Mouse (Mus musculus): Measurements from ENCODE around the gene Tbc1d2.
"Not testable (repeated sequence)": the region's sequence is repeated elsewhere in the genome, so short reads cannot be mapped to it uniquely, and the experiment has no call there.

Tbc1d2 gene

GRCm38 (mm10) chr4:46581577-46581976, 68.4 kb downstream of the Tbc1d2 start:
- DNase-seq (ENCODE audit: low read depth, low spot score), result not testable (repeated sequence)

GRCm38 (mm10) chr4:46580799-46581243, 69.2 kb downstream of the Tbc1d2 start:
- not testable (repeated sequence) for DNase-seq (ENCODE audit: low read depth, low spot score)

- DNase-seq (ENCODE audit: low read depth, low spot score), result not testable (repeated sequence)
Measured at GRCm38 (mm10) chr4:46578796-46579346, 71.1 kb downstream of the Tbc1d2 start.

- no peak for DNase-seq (ENCODE audit: low read depth, low spot score)
Measured at GRCm38 (mm10) chr4:46578228-46578627, 71.8 kb downstream of the Tbc1d2 start.

GRCm38 (mm10) chr4:46575509-46576284, 74.3 kb downstream of the Tbc1d2 start:
- not testable (repeated sequence) for DNase-seq (ENCODE audit: low read depth, low spot score)

- no peak for DNase-seq (ENCODE audit: low read depth, low spot score)
Measured at GRCm38 (mm10) chr4:46574841-46575240, 75.2 kb downstream of the Tbc1d2 start.

- DNase-seq (ENCODE audit: low read depth, low spot score), result peak; percentile 75
Measured at GRCm38 (mm10) chr4:46574024-46574753, 75.8 kb downstream of the Tbc1d2 start.

- no peak for DNase-seq (ENCODE audit: low read depth, low spot score)
Measured at GRCm38 (mm10) chr4:46572616-46573015, 77.4 kb downstream of the Tbc1d2 start.

- no peak for DNase-seq (ENCODE audit: low read depth, low spot score)
Measured at GRCm38 (mm10) chr4:46571744-46572143, 78.3 kb downstream of the Tbc1d2 start.

GRCm38 (mm10) chr4:46569671-46570070, 80.3 kb downstream of the Tbc1d2 start:
- peak; percentile 88 for DNase-seq (ENCODE audit: low read depth, low spot score)

- no peak for DNase-seq (ENCODE audit: low read depth, low spot score)
Measured at GRCm38 (mm10) chr4:46568169-46568568, 81.8 kb downstream of the Tbc1d2 start.

- peak; percentile 42 for DNase-seq (ENCODE audit: low read depth, low spot score)
Measured at GRCm38 (mm10) chr4:46566931-46567671, 82.9 kb downstream of the Tbc1d2 start.

- no peak for DNase-seq (ENCODE audit: low read depth, low spot score)
Measured at GRCm38 (mm10) chr4:46565393-46565955, 84.5 kb downstream of the Tbc1d2 start.

GRCm38 (mm10) chr4:46564247-46564646, 85.8 kb downstream of the Tbc1d2 start:
- DNase-seq (ENCODE audit: low read depth, low spot score), result no peak

- peak; percentile 53 for DNase-seq (ENCODE audit: low read depth, low spot score)
Measured at GRCm38 (mm10) chr4:46563847-46564246, 86.2 kb downstream of the Tbc1d2 start.

GRCm38 (mm10) chr4:46562841-46563240, 87.2 kb downstream of the Tbc1d2 start:
- no peak for DNase-seq (ENCODE audit: low read depth, low spot score)

GRCm38 (mm10) chr4:46562037-46562436, 88.0 kb downstream of the Tbc1d2 start:
- no peak for DNase-seq (ENCODE audit: low read depth, low spot score)

GRCm38 (mm10) chr4:46560069-46560705, 89.8 kb downstream of the Tbc1d2 start:
- no peak for DNase-seq (ENCODE audit: low read depth, low spot score)

GRCm38 (mm10) chr4:46558672-46559667, 91.0 kb downstream of the Tbc1d2 start:
- no peak for DNase-seq (ENCODE audit: low read depth, low spot score)

- no peak for DNase-seq (ENCODE audit: low read depth, low spot score)
Measured at GRCm38 (mm10) chr4:46556933-46557332, 93.1 kb downstream of the Tbc1d2 start.

Measured in brain, adult 2 months (tissue).